Mouse (Mus musculus) adrenal gland, postnatal 36 days (tissue): Measurements from ENCODE around the gene Phykpl. TPM values are rescaled to one million over a fixed set of nuclear protein-coding genes. Genes with fewer than 3 reads are reported as not detected.

ENCODE experiments used
- DNase-seq, 2 experiments: peaks; one replicate each; pipeline ENCODE4 v3.0.0; 2021; ENCODE audit warnings: mixed read lengths in 1 of 2
- total RNA-seq, 2 experiments: library from RNA; stranded (reverse); gene quantifications; 2 replicates each; pipeline ENCODE4 v1.2.3; 2021

Gene Phykpl
- total RNA-seq, 2 experiments from 2014 or later = 20.6 to 26.3 TPM

DNA sequence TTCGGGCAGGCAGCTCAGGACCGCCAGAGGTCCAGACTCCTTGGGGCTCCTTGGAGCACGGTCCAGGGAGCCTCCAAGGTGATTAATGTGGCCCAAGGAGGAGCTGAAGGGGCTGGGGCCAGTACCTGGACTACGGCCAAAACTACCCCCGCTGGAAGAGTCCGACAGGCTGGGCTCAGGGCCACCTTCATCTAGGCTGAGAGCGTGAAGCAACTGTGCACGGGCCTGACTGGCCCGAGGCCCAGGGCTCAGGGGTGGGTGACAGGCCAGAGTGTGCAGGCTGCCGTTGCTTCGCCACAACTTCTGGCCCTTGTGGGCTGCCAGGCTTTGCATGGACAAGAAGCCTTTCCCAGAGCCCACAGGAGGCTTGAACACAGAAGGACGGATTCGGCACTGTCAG, 60.7 kb downstream of the Phykpl start:
- DNase-seq = no peak

DNA sequence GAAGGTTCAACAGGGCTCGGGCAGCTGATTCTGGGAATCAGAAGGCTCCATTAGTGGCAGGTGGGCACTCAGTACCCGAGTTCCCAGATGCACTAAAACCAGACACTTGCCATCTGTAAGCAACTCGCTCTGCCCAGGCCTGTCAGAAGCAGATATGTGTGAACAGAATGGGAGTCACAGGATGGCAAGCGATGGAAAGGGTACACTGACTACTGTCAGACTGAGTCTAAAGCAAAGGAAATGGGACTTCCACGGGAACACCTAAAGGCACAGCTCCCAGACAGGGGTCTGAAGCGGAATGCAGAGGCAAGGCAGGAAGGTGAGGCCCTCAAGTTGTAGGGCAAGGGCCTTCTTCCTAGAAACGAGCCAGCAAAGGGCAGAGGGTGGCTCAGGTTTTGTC, 61.7 kb downstream of the Phykpl start:
- no peak for DNase-seq

DNA sequence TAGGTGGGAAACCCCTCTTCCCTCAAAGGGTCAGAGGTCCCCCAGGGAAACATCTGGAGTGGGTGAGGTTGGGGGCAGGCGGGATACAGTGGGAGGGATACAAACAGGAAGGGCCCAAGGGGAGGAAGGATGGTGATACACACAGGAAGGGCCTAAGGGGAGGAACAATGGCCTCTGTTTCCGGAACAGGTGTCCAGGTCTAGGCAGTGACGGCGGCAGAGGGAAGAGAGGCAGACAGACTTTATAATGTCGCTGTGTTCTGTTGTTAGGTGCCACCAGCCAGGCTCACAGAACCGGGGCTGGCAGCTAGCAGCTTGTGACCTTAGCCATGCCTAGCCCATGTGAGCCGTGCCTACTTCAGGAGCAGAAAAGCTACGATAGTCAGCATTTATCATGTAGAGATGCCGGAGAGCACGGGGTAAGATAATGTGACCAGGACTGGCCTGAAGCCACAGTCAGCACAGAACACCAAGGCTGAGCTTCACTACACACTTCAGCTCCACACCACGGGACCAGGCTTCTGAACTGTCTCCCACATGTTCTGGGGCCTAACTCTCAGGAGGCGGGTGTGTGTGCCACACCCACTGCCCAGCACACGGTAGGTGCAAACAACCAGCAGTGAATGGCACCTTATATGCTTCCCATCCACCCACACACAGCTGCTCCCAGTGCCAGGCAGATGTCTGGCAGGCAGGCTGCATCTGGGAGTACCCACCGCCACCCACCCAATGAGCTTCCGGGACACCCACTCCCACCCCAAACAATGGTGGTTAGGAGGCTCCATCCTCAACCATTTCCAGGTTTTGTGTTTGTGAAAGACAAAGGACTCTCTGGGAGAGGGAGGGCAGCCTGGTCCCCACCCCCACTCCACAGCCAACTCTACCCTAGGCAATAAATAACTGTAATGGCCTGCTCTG, 62.5 kb downstream of the Phykpl start:
- peak; percentile 49 to 54 for DNase-seq

DNA sequence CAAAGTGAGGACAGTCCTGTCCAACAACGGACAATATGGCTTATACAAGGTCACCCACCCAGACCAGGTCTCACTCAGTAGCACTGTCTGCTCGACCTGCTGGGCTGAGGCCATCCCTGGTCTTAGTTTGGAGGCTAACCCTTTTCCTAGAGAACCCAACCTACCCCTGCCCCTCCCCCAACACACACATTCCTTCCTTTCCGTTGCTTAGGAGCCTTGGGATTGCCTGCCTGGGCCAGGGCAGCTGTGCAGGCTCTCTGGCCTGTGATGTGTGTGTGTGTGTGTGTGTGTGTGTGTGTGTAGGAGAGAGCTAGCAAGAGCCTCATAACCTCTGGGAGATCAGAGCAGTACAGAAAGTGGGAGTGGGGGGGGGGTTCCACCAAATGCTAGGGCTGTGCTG, 64.0 kb downstream of the Phykpl start:
- peak in 1 of 2 experiments; percentile 35 for DNase-seq

DNA sequence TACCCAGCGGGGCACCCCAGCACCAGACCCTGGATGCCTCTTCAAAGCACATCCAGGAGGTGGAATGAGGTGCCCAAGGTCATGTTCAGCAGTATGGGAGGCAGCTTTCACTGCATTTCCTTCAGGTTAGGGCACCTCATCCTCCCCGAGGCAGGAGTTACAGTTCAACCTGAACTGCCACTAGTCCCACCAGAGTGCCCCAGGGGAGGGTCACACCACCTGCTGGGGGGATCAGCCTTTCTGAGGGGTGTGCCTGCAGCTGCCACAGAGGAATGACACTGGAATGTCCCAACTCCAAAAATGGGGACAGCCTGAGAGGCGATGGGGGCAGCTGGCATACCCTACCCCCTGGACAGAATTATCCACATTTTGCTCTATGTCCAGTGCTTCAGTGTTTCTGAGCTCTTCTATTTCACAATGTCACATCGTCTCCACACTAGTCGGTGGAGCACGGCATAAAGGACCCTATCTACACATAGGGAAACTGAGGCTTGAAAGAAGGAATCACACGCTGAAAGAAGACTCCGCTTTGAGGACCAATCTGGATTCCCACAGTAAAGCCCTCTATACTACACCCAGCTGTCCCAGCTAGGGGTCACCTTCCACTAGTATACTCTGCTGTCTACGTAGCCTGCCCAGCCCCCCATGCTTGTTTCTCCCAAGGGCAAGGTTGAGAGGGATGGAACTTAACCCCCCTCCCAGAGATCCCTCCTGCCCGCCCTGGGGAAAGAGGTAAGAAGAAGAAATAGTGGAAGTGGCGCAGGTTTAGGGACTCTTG, 64.7 kb downstream of the Phykpl start:
- no peak for DNase-seq

DNA sequence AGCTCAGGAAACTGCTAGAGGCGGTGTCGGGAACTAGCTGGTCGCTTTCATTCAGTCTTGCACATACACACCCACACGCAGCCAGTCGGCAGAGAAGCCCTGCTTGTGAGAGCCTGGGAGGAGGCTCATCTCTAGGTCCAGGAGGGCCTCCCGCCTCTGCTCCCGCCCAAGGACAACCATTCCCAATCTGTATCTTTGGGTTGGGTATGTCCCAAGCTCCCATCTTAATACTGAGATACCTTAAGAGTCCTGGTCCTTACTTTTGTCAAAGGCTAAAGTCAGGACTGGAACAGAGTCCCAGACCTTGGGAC, 65.3 kb downstream of the Phykpl start:
- DNase-seq = no peak

DNA sequence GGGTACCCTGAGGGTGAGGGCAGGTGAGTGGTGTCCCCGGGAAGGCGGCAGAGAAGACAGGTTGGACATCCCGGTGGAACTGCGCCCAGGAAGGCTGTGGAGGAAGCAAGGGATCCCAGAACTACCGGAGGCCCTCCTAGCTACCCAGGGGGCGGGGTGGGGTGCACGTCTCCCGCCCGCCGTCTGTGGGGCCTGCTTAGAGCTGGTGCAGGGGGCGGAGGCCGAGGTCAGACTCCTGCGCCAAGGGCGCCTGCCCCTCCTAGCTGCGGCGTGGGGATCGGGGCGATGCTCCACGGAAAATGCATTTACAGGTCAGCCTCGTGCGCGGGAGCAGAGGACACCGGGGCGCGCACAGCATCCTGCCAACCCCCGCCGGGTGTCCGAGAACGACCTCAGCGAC, 65.7 kb downstream of the Phykpl start:
- peak in 1 of 2 experiments; percentile 47 for DNase-seq

DNA sequence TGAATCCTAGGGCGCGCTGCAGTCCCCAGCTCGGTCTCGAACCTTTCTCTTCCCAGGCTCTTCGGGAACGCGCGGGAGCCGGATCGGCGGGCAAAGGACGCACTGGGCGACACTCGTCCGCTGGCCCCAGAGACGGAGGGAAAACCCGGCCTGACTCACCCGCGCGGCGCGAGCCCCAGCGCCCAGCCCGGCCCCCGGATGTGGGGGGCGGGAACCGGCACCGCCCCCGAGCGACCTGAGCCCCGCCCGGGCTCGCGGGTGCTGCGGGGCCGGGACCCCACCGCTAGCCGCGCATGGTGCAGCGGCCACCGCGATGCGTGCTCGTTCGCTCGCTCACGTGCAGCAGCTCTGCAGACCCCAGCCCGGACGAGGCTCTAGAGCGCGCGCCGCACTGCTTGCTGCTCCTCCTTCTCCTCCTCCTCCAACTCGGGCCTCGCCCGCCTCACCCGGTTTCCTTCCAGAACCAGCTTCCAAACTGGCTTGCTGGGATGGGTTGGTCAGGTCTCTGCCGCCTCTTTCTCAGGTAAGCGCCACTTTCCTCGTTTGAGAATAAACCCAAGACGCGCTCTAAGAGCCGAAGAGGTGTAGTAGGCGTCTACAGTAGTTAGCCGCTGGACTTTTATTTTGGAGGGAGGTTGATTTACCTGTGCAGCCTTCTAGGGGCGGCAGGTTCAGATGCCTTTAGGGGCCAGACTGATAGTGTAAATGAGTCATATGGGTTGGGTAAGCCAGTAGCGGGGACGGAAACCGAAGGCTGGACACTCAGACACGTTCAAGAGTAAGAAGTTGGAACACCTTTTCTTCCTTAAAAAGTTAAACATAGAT, 66.3 kb downstream of the Phykpl start, which contains the start of the genes N4bp3 and D930048N14Rik:
Gene N4bp3 (minus strand): TSS at position 152 of the 825 bp plus-strand sequence.
Gene D930048N14Rik (plus strand): TSS at position 264 of the 825 bp plus-strand sequence.
- peak; percentile 90 to 93 for DNase-seq

DNA sequence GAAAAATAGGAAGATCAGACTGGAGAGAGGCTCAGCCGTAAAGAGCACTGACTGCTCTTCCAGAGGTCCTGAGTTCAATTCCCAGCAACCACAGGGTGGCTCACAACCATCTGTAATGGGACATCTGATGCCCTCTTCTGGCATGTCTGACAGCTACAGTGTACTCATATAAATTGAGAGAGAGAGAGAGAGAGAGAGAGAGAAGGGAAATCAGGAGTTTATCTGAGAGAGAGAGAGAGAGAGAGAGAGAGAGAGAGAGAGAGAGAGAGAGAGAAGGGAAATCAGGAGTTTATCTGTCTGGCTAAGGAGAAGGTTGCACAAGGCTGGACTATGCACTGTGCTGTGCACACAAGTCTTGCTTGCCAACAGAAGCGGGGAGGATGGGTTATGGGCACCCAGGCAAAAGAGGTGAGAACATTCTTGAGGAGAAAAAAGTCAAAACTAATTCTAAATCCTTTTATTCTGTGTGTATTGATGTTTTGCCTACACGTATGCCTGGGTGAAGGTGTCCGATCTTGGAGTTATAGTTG, 68.4 kb downstream of the Phykpl start:
- DNase-seq = no peak

DNA sequence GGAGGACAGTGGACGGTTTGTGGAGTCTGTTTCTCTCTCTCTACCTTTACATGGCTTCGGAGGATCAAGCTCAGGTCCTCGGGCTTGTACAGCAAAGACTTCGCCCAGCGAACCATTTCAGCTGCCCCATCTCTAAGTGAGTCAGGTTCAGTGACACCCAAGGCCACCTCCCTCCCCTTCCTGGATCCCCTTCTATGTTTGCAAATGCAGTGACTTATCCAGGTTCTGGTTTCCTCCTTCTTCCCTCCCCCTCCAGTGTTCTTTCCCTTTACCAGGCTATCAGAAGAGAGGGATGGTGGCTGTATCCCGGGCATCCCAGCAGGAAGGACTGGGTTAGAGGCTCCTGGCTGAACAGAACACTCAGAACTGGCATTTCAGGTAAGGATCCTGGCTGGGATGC, 69.2 kb downstream of the Phykpl start:
- DNase-seq = peak; percentile 36 to 47

Other genes starting within 250 kb of the Phykpl start
- 100 to 1,000 TPM; 315 to 322 TPM for gene Hnrnpab, start 22.1 kb downstream of the Phykpl start, total RNA-seq
- 10 to 100 TPM; 61.5 to 77.5 TPM for gene Nhp2, start 35.0 kb downstream of the Phykpl start, total RNA-seq
- 10 to 100 TPM; 35.4 to 54.1 TPM for gene Rmnd5b, start 51.1 kb downstream of the Phykpl start, total RNA-seq
- 1 to 10 TPM; 7.8 to 7.9 TPM for gene N4bp3, start 66.1 kb downstream of the Phykpl start, total RNA-seq
- 1 to 10 TPM; 1.1 to 1.3 TPM for gene D930048N14Rik, start 66.2 kb downstream of the Phykpl start, total RNA-seq
- gene 0610009B22Rik, start 104.1 kb downstream of the Phykpl start, total RNA-seq = 10 to 100 TPM; 52.9 to 65.3 TPM
- gene Sec24a, start 178.9 kb downstream of the Phykpl start, total RNA-seq = 10 to 100 TPM; 33.9 to 34.9 TPM
- 100 to 1,000 TPM in 1 of 2 experiments, 10 to 100 TPM in 1; 95.5 to 112 TPM for gene Sar1b, start 178.9 kb downstream of the Phykpl start, total RNA-seq